Mouse (Mus musculus) kidney, embryonic 15.5 days (tissue): ENCODE measurements around the gene Cul1. TPM values are rescaled to one million over a fixed set of nuclear protein-coding genes. Genes with fewer than 3 reads are reported as not detected.

Source experiments
- ATAC-seq: fragments of 200-750 bp; cut with Nextera tagmentation; replicated peaks from 2 replicates; pipeline ENCODE4 v1.8.0; 2017; ENCODE audit warnings: moderate TSS enrichment; ENCODE audit not compliant: low FRiP score
- H3K27ac ChIP-seq: fragments of 300-500 bp; sonication (generic); 2 replicates; pipeline ENCODE4 v1.5.1; 2015; ENCODE audit warnings: mild to moderate bottlenecking, inconsistent platforms
- H3K27me3 ChIP-seq: fragments of 300-500 bp; sonication (generic); 2 replicates; pipeline ENCODE4 v1.6.1; 2015; ENCODE audit warnings: inconsistent platforms
- H3K36me3 ChIP-seq: fragments of 300-500 bp; sonication (generic); 2 replicates; pipeline ENCODE4 v1.6.1; 2015; ENCODE audit warnings: inconsistent platforms
- H3K4me1 ChIP-seq: fragments of 300-500 bp; sonication (generic); 2 replicates; pipeline ENCODE4 v1.6.1; 2015; ENCODE audit warnings: inconsistent platforms
- H3K4me2 ChIP-seq: fragments of 300-500 bp; sonication (generic); 2 replicates; pipeline ENCODE4 v1.6.1; 2015; ENCODE audit warnings: moderate library complexity, mild to moderate bottlenecking, inconsistent platforms
- H3K4me3 ChIP-seq: fragments of 300-500 bp; sonication (generic); replicated peaks from 2 replicates; pipeline ENCODE4 v1.5.1; 2015; ENCODE audit warnings: mild to moderate bottlenecking, inconsistent platforms
- H3K9ac ChIP-seq: fragments of 300-500 bp; sonication (generic); 2 replicates; pipeline ENCODE4 v1.6.1; 2015; ENCODE audit warnings: mild to moderate bottlenecking, inconsistent platforms
- H3K9me3 ChIP-seq: fragments of 300-500 bp; sonication (generic); replicated peaks from 2 replicates; pipeline ENCODE4 v1.6.1; 2016; ENCODE audit warnings: inconsistent platforms
- WGBS: fragments of 180-500 bp; shearing (Covaris S2); methylation state at CpG from one replicate; pipeline ENCODE4 v1.1.7; 2015; ENCODE audit warnings: mixed read lengths; 5-methylcytosine and 5-hydroxymethylcytosine counted together
- polyA plus RNA-seq: library from polyadenylated mRNA; unstranded; fragments of >200 nt; fragmentation: Nextera tagmentation; extraction: Ambion mirVana; gene quantifications from 2 replicates; pipeline ENCODE4 v1.2.1, GENCODE M21; 2015

Cul1 gene
- polyA plus RNA-seq, 1 experiment from 2014 or later = 140 TPM

- peak overlapping the region; percentile 93 for H3K9ac ChIP-seq
- peaks cover 25% of the 10 kb centered on the region for H3K4me1 ChIP-seq
- ATAC-seq = peak; percentile 63
- no peaks in the 10 kb centered on the region for H3K9me3 ChIP-seq
- H3K36me3 ChIP-seq = no peaks in the 10 kb centered on the region
- WGBS = under 1% methylated on average over 42 of the region's 42 CpGs
- H3K27me3 ChIP-seq = no peaks in the 10 kb centered on the region
- peak overlapping the region; percentile 69 for H3K4me3 ChIP-seq
- peak overlapping the region; percentile 68 for H3K4me2 ChIP-seq
- H3K27ac ChIP-seq = peak overlapping the region; percentile 98
Observed at GRCm38 (mm10) chr6:47453522-47454130, 428 bp downstream of the Cul1 start.

- Histone ChIP-seq H3K9me3 (no peaks in the 10 kb centered on the region), H3K9ac (peak overlapping the region; percentile 93), H3K36me3 (no peaks in the 10 kb centered on the region), H3K4me2 (peak overlapping the region; percentile 68), H3K4me1 (peaks cover 25% of the 10 kb centered on the region), H3K27ac (peak overlapping the region; percentile 98), H3K4me3 (peak overlapping the region; percentile 69), H3K27me3 (no peaks in the 10 kb centered on the region)
- ATAC-seq = peak; percentile 93
- WGBS = 0% methylated on average over 46 of the region's 72 CpGs
Observed at GRCm38 (mm10) chr6:47454131-47454574, 955 bp downstream of the Cul1 start.

- Histone ChIP-seq H3K4me1 (peaks cover 25% of the 10 kb centered on the region), H3K4me3 (peak overlapping the region; percentile 69), H3K36me3 (no peaks in the 10 kb centered on the region), H3K27ac (peak overlapping the region; percentile 98), H3K9me3 (no peaks in the 10 kb centered on the region), H3K4me2 (peak overlapping the region; percentile 68), H3K9ac (peak overlapping the region; percentile 93), H3K27me3 (no peaks in the 10 kb centered on the region)
- under 1% methylated on average over 77 of the region's 79 CpGs for WGBS
- peak; percentile 84 for ATAC-seq
Observed at GRCm38 (mm10) chr6:47454575-47455571, 1.7 kb downstream of the Cul1 start.

- peak overlapping the region; percentile 68 for H3K4me2 ChIP-seq
- H3K4me1 ChIP-seq = peaks cover 25% of the 10 kb centered on the region
- H3K9me3 ChIP-seq = no peaks in the 10 kb centered on the region
- no peaks in the 10 kb centered on the region for H3K36me3 ChIP-seq
- H3K27me3 ChIP-seq = no peaks in the 10 kb centered on the region
- peak overlapping the region; percentile 69 for H3K4me3 ChIP-seq
- no peak for ATAC-seq
- WGBS = 81% methylated on average over 1 of the region's 1 CpGs
- H3K27ac ChIP-seq = no peak overlapping the region
- peak overlapping the region; percentile 93; the same call in 1 of the 2 replicates for H3K9ac ChIP-seq
Observed at GRCm38 (mm10) chr6:47455843-47456242, 2.6 kb downstream of the Cul1 start.

- Histone ChIP-seq H3K27me3 (no peaks in the 10 kb centered on the region), H3K4me3 (no peak overlapping the region), H3K9me3 (no peaks in the 10 kb centered on the region), H3K36me3 (no peaks in the 10 kb centered on the region), H3K27ac (no peak overlapping the region), H3K9ac (no peak overlapping the region), H3K4me1 (peaks cover 25% of the 10 kb centered on the region), H3K4me2 (no peak overlapping the region)
- ATAC-seq = no peak
- 77% methylated on average over 2 of the region's 2 CpGs for WGBS
Observed at GRCm38 (mm10) chr6:47456853-47457252, 3.7 kb downstream of the Cul1 start.

GRCm38 (mm10) chr6:47465400-47465799, 12.2 kb downstream of the Cul1 start:
- WGBS = 62% methylated on average over 2 of the region's 2 CpGs

GRCm38 (mm10) chr6:47466488-47466887, 13.3 kb downstream of the Cul1 start:
- no peak for ATAC-seq
- no peak overlapping the region for H3K4me2 ChIP-seq
- peaks cover 5% of the 10 kb centered on the region; the same call in 1 of the 2 replicates for H3K36me3 ChIP-seq
- peaks cover 3% of the 10 kb centered on the region; the same call in 1 of the 2 replicates for H3K9me3 ChIP-seq
- WGBS = 95% methylated on average over 2 of the region's 2 CpGs
- no peaks in the 10 kb centered on the region for H3K27me3 ChIP-seq
- 0 out of 2 replicates have a peak, but pooled peaks cover 2% of the 10 kb centered on the region for H3K4me1 ChIP-seq
- no peak overlapping the region for H3K4me3 ChIP-seq
- H3K27ac ChIP-seq = no peak overlapping the region
- no peak overlapping the region for H3K9ac ChIP-seq

More at GRCm38 (mm10) chr6:47465400-47465799, 12.2 kb downstream of the Cul1 start:
- Histone ChIP-seq H3K27me3 (no peaks in the 10 kb centered on the region), H3K4me3 (no peak overlapping the region), H3K9me3 (peaks cover 3% of the 10 kb centered on the region; the same call in 1 of the 2 replicates), H3K36me3 (peaks cover 5% of the 10 kb centered on the region; the same call in 1 of the 2 replicates), H3K4me1 (0 out of 2 replicates have a peak, but pooled peaks cover 2% of the 10 kb centered on the region), H3K27ac (no peak overlapping the region), H3K4me2 (no peak overlapping the region), H3K9ac (no peak overlapping the region)
- no peak for ATAC-seq

- Histone ChIP-seq H3K4me1 (0 out of 2 replicates have a peak, but pooled peaks cover 2% of the 10 kb centered on the region), H3K27ac (no peak overlapping the region), H3K4me2 (no peak overlapping the region), H3K36me3 (peaks cover 5% of the 10 kb centered on the region; the same call in 1 of the 2 replicates), H3K9me3 (peaks cover 3% of the 10 kb centered on the region; the same call in 1 of the 2 replicates), H3K4me3 (no peak overlapping the region), H3K9ac (no peak overlapping the region), H3K27me3 (no peaks in the 10 kb centered on the region)
- no peak for ATAC-seq
Observed at GRCm38 (mm10) chr6:47467058-47467457, 13.9 kb downstream of the Cul1 start.

- H3K4me3 ChIP-seq = no peak overlapping the region
- H3K27me3 ChIP-seq = no peaks in the 10 kb centered on the region
- no peak overlapping the region for H3K9ac ChIP-seq
- no peaks in the 10 kb centered on the region for H3K4me1 ChIP-seq
- peaks cover 3% of the 10 kb centered on the region; the same call in 1 of the 2 replicates for H3K9me3 ChIP-seq
- ATAC-seq = no peak
- peaks cover 14% of the 10 kb centered on the region; the same call in 1 of the 2 replicates for H3K36me3 ChIP-seq
- no peak overlapping the region for H3K4me2 ChIP-seq
- H3K27ac ChIP-seq = no peak overlapping the region
Observed at GRCm38 (mm10) chr6:47469760-47470159, 16.6 kb downstream of the Cul1 start.

GRCm38 (mm10) chr6:47472444-47472843, 19.2 kb downstream of the Cul1 start:
- no peak for ATAC-seq
- Histone ChIP-seq H3K4me2 (no peak overlapping the region), H3K9ac (no peak overlapping the region), H3K27me3 (no peaks in the 10 kb centered on the region), H3K4me1 (no peaks in the 10 kb centered on the region), H3K9me3 (peaks cover 3% of the 10 kb centered on the region; the same call in 1 of the 2 replicates), H3K4me3 (no peak overlapping the region), H3K36me3 (peaks cover 18% of the 10 kb centered on the region), H3K27ac (no peak overlapping the region)

GRCm38 (mm10) chr6:47482027-47482426, 28.8 kb downstream of the Cul1 start:
- H3K4me1 ChIP-seq = no peaks in the 10 kb centered on the region
- H3K9ac ChIP-seq = no peak overlapping the region
- ATAC-seq = no peak
- WGBS = 94% methylated on average over 1 of the region's 1 CpGs
- no peaks in the 10 kb centered on the region for H3K27me3 ChIP-seq
- no peak overlapping the region for H3K4me3 ChIP-seq
- no peak overlapping the region for H3K4me2 ChIP-seq
- H3K27ac ChIP-seq = no peak overlapping the region
- no peaks in the 10 kb centered on the region for H3K9me3 ChIP-seq
- peaks cover 19% of the 10 kb centered on the region for H3K36me3 ChIP-seq

- Histone ChIP-seq H3K27ac (no peak overlapping the region), H3K36me3 (peaks cover 21% of the 10 kb centered on the region), H3K9ac (no peak overlapping the region), H3K9me3 (no peaks in the 10 kb centered on the region), H3K4me1 (no peaks in the 10 kb centered on the region), H3K4me2 (no peak overlapping the region), H3K4me3 (no peak overlapping the region), H3K27me3 (no peaks in the 10 kb centered on the region)
- ATAC-seq = 0 out of 2 replicates have a peak, but pooled peaks have one; percentile 22
- 86% methylated on average over 4 of the region's 4 CpGs for WGBS
Observed at GRCm38 (mm10) chr6:47494562-47494961, 41.4 kb downstream of the Cul1 start.
